Mouse (Mus musculus) CH12.LX (cell line): Measurements from ENCODE around the gene Nod1. TPM values are rescaled to one million over a fixed set of nuclear protein-coding genes. Genes with fewer than 3 reads are reported as not detected.

ENCODE experiments used
- DNase-seq: peaks from one replicate; pipeline ENCODE4 v3.0.0-alpha.2; 2013; ENCODE audit errors: extremely low read depth
- H3K27ac ChIP-seq: 2 replicates; pipeline ENCODE4 v1.5.1; 2012; ENCODE audit warnings: low read depth, mild to moderate bottlenecking, control low read depth, moderate library complexity; ENCODE audit not compliant: insufficient read depth
- H3K27me3 ChIP-seq: replicated peaks from 2 replicates; pipeline ENCODE3; 2012; ENCODE audit warnings: inconsistent platforms
- H3K36me3 ChIP-seq, 2 experiments: replicated peaks in 1 of 2; 2 replicates each; pipeline versions ENCODE3 to v1.6.1; 2012; ENCODE audit warnings: inconsistent platforms in 1 of 2, low read length in 1 of 2, mild to moderate bottlenecking in 1 of 2, mixed read lengths in 1 of 2, moderate library complexity in 1 of 2; ENCODE audit not compliant: control insufficient read depth in 1 of 2, insufficient read depth in 1 of 2
- H3K4me1 ChIP-seq, 2 experiments: 2 replicates each; pipeline ENCODE4 v1.6.1; 2012; ENCODE audit warnings: inconsistent platforms in 1 of 2, moderate library complexity in 1 of 2; ENCODE audit not compliant: insufficient read depth in 2 of 2, control insufficient read depth in 1 of 2
- H3K4me2 ChIP-seq: 2 replicates; pipeline ENCODE4 v1.6.1; 2012; ENCODE audit warnings: low read depth, mild to moderate bottlenecking, control low read depth; ENCODE audit not compliant: poor library complexity, insufficient read depth, severe bottlenecking
- H3K4me3 ChIP-seq, 3 experiments: fragments of 150-350 bp in 1 of 3; sonication (generic) in 1 of 3; replicated peaks in 1 of 3; 2 replicates each; pipeline versions ENCODE3 to v1.5.1; 2011 to 2012; ENCODE audit warnings: low read depth in 2 of 3, low read length in 2 of 3, mild to moderate bottlenecking in 2 of 3, moderate library complexity in 2 of 3, control low read depth in 1 of 3, improper control_type of control experiment in 1 of 3, inconsistent platforms in 1 of 3, mixed read lengths in 1 of 3; ENCODE audit not compliant: poor library complexity in 1 of 3
- H3K79me2 ChIP-seq: replicated peaks from 2 replicates; pipeline ENCODE4 v1.6.1; 2012; ENCODE audit warnings: mild to moderate bottlenecking, moderate library complexity; ENCODE audit not compliant: control insufficient read depth, poor library complexity, insufficient read depth, severe bottlenecking; ENCODE audit errors: extremely low read depth
- H3K9ac ChIP-seq: 2 replicates; pipeline ENCODE4 v1.6.1; 2012; ENCODE audit warnings: low read depth, mild to moderate bottlenecking, control low read depth, moderate library complexity; ENCODE audit not compliant: insufficient read depth
- H3K9me3 ChIP-seq: replicated peaks from 2 replicates; pipeline ENCODE3; 2012; ENCODE audit warnings: low read length, inconsistent platforms, mixed read lengths
- CHD2 ChIP-seq: IDR thresholded peaks from 2 replicates; pipeline ENCODE4 v1.6.1; 2011; ENCODE audit warnings: low read length, improper control_type of control experiment
- CTCF ChIP-seq, 2 experiments: IDR thresholded peaks in 1 of 2; conservative IDR thresholded peaks in 1 of 2; 2 replicates each; pipeline ENCODE4 v1.5.1; 2011 to 2012; ENCODE audit warnings: low read depth in 2 of 2, low read length in 2 of 2, improper control_type of control experiment in 1 of 2, inconsistent platforms in 1 of 2, mild to moderate bottlenecking in 1 of 2, moderate library complexity in 1 of 2
- E2F4 ChIP-seq: IDR thresholded peaks from 2 replicates; pipeline ENCODE4 v1.6.1; 2011; ENCODE audit warnings: low read depth, low read length, improper control_type of control experiment; ENCODE audit not compliant: insufficient replicate concordance
- EP300 ChIP-seq: IDR thresholded peaks from 2 replicates; pipeline ENCODE4 v1.6.1; 2011; ENCODE audit warnings: low read length, improper control_type of control experiment
- ETS1 ChIP-seq: conservative IDR thresholded peaks from 2 replicates; pipeline ENCODE4 v1.6.1; 2012; ENCODE audit warnings: low read depth, mild to moderate bottlenecking, inconsistent platforms, low read length, improper control_type of control experiment, moderate library complexity
- GABPA ChIP-seq: IDR thresholded peaks from 2 replicates; pipeline ENCODE4 v1.6.1; 2012; ENCODE audit warnings: low read depth, low read length, improper control_type of control experiment, inconsistent platforms; ENCODE audit not compliant: insufficient replicate concordance
- HCFC1 ChIP-seq: IDR thresholded peaks from 2 replicates; pipeline ENCODE4 v1.6.1; 2012; ENCODE audit warnings: low read depth, mild to moderate bottlenecking, inconsistent platforms, low read length, improper control_type of control experiment
- IRF4 ChIP-seq: IDR thresholded peaks from 2 replicates; pipeline ENCODE4 v1.6.1; 2014; ENCODE audit warnings: low read depth, mild to moderate bottlenecking, inconsistent platforms, low read length, improper control_type of control experiment
- JUND ChIP-seq: conservative IDR thresholded peaks from 2 replicates; pipeline ENCODE4 v1.6.1; 2011; ENCODE audit warnings: low read depth, low read length, improper control_type of control experiment
- MAFK ChIP-seq: IDR thresholded peaks from 2 replicates; pipeline ENCODE4 v1.6.1; 2011; ENCODE audit warnings: low read length, improper control_type of control experiment; ENCODE audit not compliant: insufficient replicate concordance
- MEF2A ChIP-seq: IDR thresholded peaks from 2 replicates; pipeline ENCODE4 v1.6.1; 2014; ENCODE audit warnings: low read depth, mild to moderate bottlenecking, inconsistent platforms, low read length, improper control_type of control experiment, borderline replicate concordance
- MYC ChIP-seq: IDR thresholded peaks from 2 replicates; pipeline ENCODE4 v1.6.1; 2011; ENCODE audit warnings: low read depth, mild to moderate bottlenecking, improper control_type of control experiment, low read length
- NELFE ChIP-seq: IDR thresholded peaks from 2 replicates; pipeline ENCODE4 v1.6.1; 2011; ENCODE audit warnings: low read depth, low read length, improper control_type of control experiment
- PAX5 ChIP-seq: IDR thresholded peaks from 2 replicates; pipeline ENCODE4 v1.6.1; 2012; ENCODE audit warnings: low read length, inconsistent platforms, mixed read lengths
- POLR2A ChIP-seq: IDR thresholded peaks from 2 replicates; pipeline ENCODE4 v1.6.1; 2011; ENCODE audit warnings: low read depth, mild to moderate bottlenecking, improper control_type of control experiment, low read length
- RAD21 ChIP-seq: IDR thresholded peaks from 2 replicates; pipeline ENCODE4 v1.6.1; 2011; ENCODE audit warnings: low read depth, mild to moderate bottlenecking, low read length, improper control_type of control experiment, moderate library complexity
- RCOR1 ChIP-seq: conservative IDR thresholded peaks from 2 replicates; pipeline ENCODE4 v1.6.1; 2012; ENCODE audit warnings: low read depth, mild to moderate bottlenecking, inconsistent platforms, low read length, improper control_type of control experiment
- SIN3A ChIP-seq: IDR thresholded peaks from 2 replicates; pipeline ENCODE4 v1.6.1; 2012; ENCODE audit warnings: low read length, improper control_type of control experiment, inconsistent platforms
- SMC3 ChIP-seq: IDR thresholded peaks from 2 replicates; pipeline ENCODE4 v1.6.1; 2011; ENCODE audit warnings: low read depth, low read length, improper control_type of control experiment
- TBP ChIP-seq: conservative IDR thresholded peaks from 2 replicates; pipeline ENCODE4 v1.6.1; 2011; ENCODE audit warnings: low read depth, low read length, improper control_type of control experiment
- TCF12 ChIP-seq: IDR thresholded peaks from 2 replicates; pipeline ENCODE4 v1.6.1; 2014; ENCODE audit warnings: low read depth, mild to moderate bottlenecking, inconsistent platforms, low read length, improper control_type of control experiment
- UBTF ChIP-seq: IDR thresholded peaks from 2 replicates; pipeline ENCODE4 v1.6.1; 2012; ENCODE audit warnings: low read depth, mild to moderate bottlenecking, inconsistent platforms, low read length, improper control_type of control experiment, moderate library complexity
- USF1 ChIP-seq: IDR thresholded peaks from 2 replicates; pipeline ENCODE4 v1.6.1; 2014; ENCODE audit warnings: low read depth, mild to moderate bottlenecking, inconsistent platforms, low read length, improper control_type of control experiment
- ZC3H11A ChIP-seq: IDR thresholded peaks from 2 replicates; pipeline ENCODE4 v1.6.1; 2012; ENCODE audit warnings: low read depth, mild to moderate bottlenecking, inconsistent platforms, low read length, improper control_type of control experiment
- ZKSCAN1 ChIP-seq: IDR thresholded peaks from 2 replicates; pipeline ENCODE4 v1.6.1; 2012; ENCODE audit warnings: low read depth, inconsistent platforms, low read length, improper control_type of control experiment, borderline replicate concordance
- dilution Hi-C: fragments of 300-500 bp; cut with MboI; formaldehyde crosslinking; loops from 2 replicates; pipeline ENCODE4 v1.14.3; 2020; ENCODE audit warnings: low sequenced_read_pairs; ENCODE audit not compliant: extremely low pct_unique_long_range_greater_than_20kb, extremely low pct_ligation_motif_present
- in situ Hi-C: fragments of 300-500 bp; cut with MboI; formaldehyde crosslinking; loops from 3 replicates; pipeline ENCODE4 v1.14.3; 2019; ENCODE audit warnings: low sequenced_read_pairs, low pct_ligation_motif_present, low pct_unique_long_range_greater_than_20kb, mixed read lengths
- polyA plus RNA-seq: library from polyadenylated mRNA; unstranded; fragments of >175 nt; gene quantifications from 2 replicates; pipeline ENCODE4 v1.2.1, GENCODE M21; 2012; ENCODE audit warnings: low read depth; ENCODE audit not compliant: insufficient read length
- total RNA-seq, 2 experiments: library from RNA; depleted of rRNA; stranded (reverse); fragments of 300-350 nt in 1 of 2; fragments of >200 nt in 1 of 2; gene quantifications; 2 replicates each; pipeline ENCODE4 v1.2.3; 2012 to 2014

Nod1 gene
- total and polyA plus RNA-seq, 3 experiments: 0.29 to 0.46 (median 0.30) TPM

DNA sequence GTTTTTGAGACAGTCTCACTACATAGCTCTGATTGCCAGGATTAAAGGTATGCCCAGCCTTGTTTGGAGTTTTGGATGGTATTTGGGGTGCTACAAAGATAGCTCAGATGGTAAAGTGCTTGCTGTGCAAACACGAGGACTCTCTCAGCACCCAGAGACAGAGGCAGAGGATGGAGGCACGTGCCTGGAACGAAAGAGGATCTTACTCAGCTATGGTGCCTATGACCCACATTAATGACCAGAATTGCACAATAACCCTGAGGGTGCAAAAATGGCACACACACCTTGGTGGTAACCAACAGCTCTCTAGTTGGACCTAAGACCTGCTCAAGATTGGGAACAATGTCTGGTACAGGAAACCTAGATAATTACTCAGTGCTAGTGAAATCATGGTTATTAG is 19.9 kb downstream of the Nod1 start:
- TF ChIP-seq SMC3 (no peak), RAD21 (no peak), PAX5 (no peak), ETS1 (no peak), EP300 (no peak), MEF2A (no peak), GABPA (no peak), ZKSCAN1 (no peak), CHD2 (no peak), POLR2A (no peak), MYC (no peak), USF1 (no peak), ZC3H11A (no peak), JUND (no peak), MAFK (no peak)
- Histone ChIP-seq H3K36me3 (no peaks in the 10 kb centered on the region), H3K4me1 (peaks cover 0 to 32% of the 10 kb centered on the region in 2 experiments; a peak in 2 of 4 replicates), H3K27me3 (no peaks in the 10 kb centered on the region), H3K4me2 (no peak overlapping the region), H3K4me3 (no peak overlapping the region), H3K9me3 (peaks cover 4% of the 10 kb centered on the region), H3K9ac (no peak overlapping the region), H3K27ac (no peak overlapping the region), H3K79me2 (no peaks in the 10 kb centered on the region)
- no peak for DNase-seq
- in situ Hi-C loops: no loop called here
- dilution Hi-C loops: no loop called here

DNA sequence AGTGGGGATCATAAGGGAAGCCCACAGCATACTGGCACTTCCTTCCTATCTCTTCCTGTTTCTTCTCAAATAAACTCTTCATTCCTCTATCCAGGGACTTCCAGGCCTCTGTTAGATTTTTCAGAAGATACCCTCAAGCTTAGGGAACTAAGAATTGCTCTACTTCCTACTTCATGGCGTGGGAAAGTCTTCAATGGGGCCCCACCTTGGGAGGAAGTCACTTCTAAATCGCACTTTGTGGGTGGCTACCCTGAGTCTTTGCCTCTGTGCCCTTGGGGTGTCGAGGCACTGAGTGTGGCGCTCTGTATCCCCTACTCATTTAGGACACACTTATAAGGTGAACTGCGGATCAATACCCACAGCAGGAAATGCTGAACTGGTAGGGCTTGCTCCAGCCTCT is 23.7 kb downstream of the Nod1 start:
- H3K4me2 ChIP-seq: no peak overlapping the region
- H3K9ac ChIP-seq: no peak overlapping the region
- H3K4me3 ChIP-seq: no peak overlapping the region
- in situ Hi-C loops (no loop called here), dilution Hi-C loops (no loop called here)
- H3K27me3 ChIP-seq: no peaks in the 10 kb centered on the region
- H3K9me3 ChIP-seq: peaks cover 4% of the 10 kb centered on the region
- no peaks in the 10 kb centered on the region for H3K79me2 ChIP-seq
- H3K4me1 ChIP-seq: peaks cover 0 to 14% of the 10 kb centered on the region in 2 experiments; a peak in 2 of 4 replicates
- DNase-seq: no peak
- TF ChIP-seq NELFE: no peak
- no peak for TF ChIP-seq ZKSCAN1
- TF ChIP-seq CTCF (conservative IDR thresholded peaks at IDR 0.05 in 1 of 2, IDR thresholded peaks at IDR 0.05 in 1 of 2; ENCODE audit: low read depth in 2 of 2, low read length in 2 of 2): no peak
- TF ChIP-seq RCOR1: no peak
- TF ChIP-seq MAFK: no peak
- TF ChIP-seq MYC: no peak
- TF ChIP-seq ETS1: no peak
- TF ChIP-seq HCFC1: no peak
- no peak for TF ChIP-seq ZC3H11A
- TF ChIP-seq SIN3A: no peak
- no peak for TF ChIP-seq TCF12
- no peak for TF ChIP-seq RAD21
- TF ChIP-seq MEF2A: no peak
- TF ChIP-seq UBTF: no peak
- no peak for TF ChIP-seq TBP
- TF ChIP-seq SMC3: no peak
- no peak for TF ChIP-seq E2F4
- no peak for TF ChIP-seq IRF4
- TF ChIP-seq PAX5: no peak
- no peaks in the 10 kb centered on the region for H3K36me3 ChIP-seq
- H3K27ac ChIP-seq: no peak overlapping the region
